Mouse (Mus musculus) neural tube, embryonic 12.5 days (tissue): ENCODE results near the gene Pou4f1. TPM values are rescaled to one million over a fixed set of nuclear protein-coding genes. Genes with fewer than 3 reads are reported as not detected.

Source experiments
- ATAC-seq: fragments of 200-750 bp; cut with Nextera tagmentation; 2 replicates; pipeline ENCODE4 v1.8.0; 2017; ENCODE audit warnings: low read depth, mild to moderate bottlenecking, moderate TSS enrichment, moderate library complexity; ENCODE audit not compliant: low FRiP score
- H3K27ac ChIP-seq: fragments of 300-500 bp; sonication (generic); 2 replicates; pipeline ENCODE4 v1.5.1; 2016
- H3K27me3 ChIP-seq: fragments of 300-500 bp; sonication (generic); replicated peaks from 2 replicates; pipeline ENCODE4 v1.6.1; 2016; ENCODE audit warnings: mild to moderate bottlenecking
- H3K36me3 ChIP-seq: fragments of 300-500 bp; sonication (generic); 2 replicates; pipeline ENCODE4 v1.6.1; 2016; ENCODE audit warnings: mild to moderate bottlenecking
- H3K4me1 ChIP-seq: fragments of 300-500 bp; sonication (generic); 2 replicates; pipeline ENCODE4 v1.6.1; 2016
- H3K4me2 ChIP-seq: fragments of 300-500 bp; sonication (generic); replicated peaks from 2 replicates; pipeline ENCODE4 v1.6.1; 2016; ENCODE audit warnings: mild to moderate bottlenecking
- H3K4me3 ChIP-seq: fragments of 300-500 bp; sonication (generic); 2 replicates; pipeline ENCODE4 v1.5.1; 2016
- H3K9ac ChIP-seq: fragments of 300-500 bp; sonication (generic); 2 replicates; pipeline ENCODE4 v1.6.1; 2016; ENCODE audit warnings: mild to moderate bottlenecking
- H3K9me3 ChIP-seq: fragments of 300-500 bp; sonication (generic); 2 replicates; pipeline ENCODE4 v1.6.1; 2016; ENCODE audit warnings: mild to moderate bottlenecking
- WGBS: fragments of 180-500 bp; shearing (Covaris S2); methylation state at CpG from one replicate; pipeline ENCODE4 v1.1.7; 2016; 5-methylcytosine and 5-hydroxymethylcytosine counted together
- polyA plus RNA-seq: library from polyadenylated mRNA; unstranded; fragments of >200 nt; fragmentation: Nextera tagmentation; extraction: Ambion mirVana; gene quantifications from 2 replicates; pipeline ENCODE4 v1.2.1, GENCODE M21; 2016

Gene Pou4f1
- polyA plus RNA-seq, 1 experiment from 2014 or later: 145 TPM

DNA sequence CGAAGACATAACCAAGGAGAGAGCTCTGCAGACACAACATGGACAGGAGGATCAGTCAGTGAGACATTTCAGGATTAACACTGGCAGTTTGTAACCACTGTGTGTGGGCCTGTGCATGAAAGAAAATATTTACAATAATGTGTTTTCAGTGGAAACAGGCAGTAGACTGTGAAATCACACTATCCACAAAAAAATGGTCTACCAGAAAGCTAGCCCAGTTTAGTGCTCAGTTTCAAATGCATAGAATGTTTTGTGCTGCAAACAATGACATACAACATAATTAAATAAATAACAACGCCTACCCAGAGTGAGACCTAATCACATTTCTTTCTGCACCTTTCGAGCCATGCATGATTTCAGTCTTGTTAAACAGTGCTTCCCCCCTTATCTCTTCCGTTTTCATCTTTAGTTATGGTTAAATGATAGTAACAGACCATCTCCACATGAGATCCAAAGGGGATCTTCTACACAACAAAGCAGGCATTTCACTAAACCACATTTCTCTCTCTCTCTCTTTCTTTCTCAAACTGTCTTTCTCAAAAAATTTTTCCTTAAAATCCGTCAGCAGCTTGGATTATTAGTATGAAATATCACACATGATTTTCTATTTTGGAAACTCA, 4.1 kb downstream of the Pou4f1 start:
- WGBS: 7% methylated on average over 5 of the region's 5 CpGs
- Histone ChIP-seq H3K4me2 (peak overlapping the region; percentile 43), H3K4me3 (no peak overlapping the region), H3K27ac (no peak overlapping the region), H3K27me3 (peaks cover 60% of the 10 kb centered on the region), H3K4me1 (peaks cover 24% of the 10 kb centered on the region), H3K9ac (peak overlapping the region; percentile 36; the same call in 1 of the 2 replicates), H3K9me3 (no peaks in the 10 kb centered on the region), H3K36me3 (no peaks in the 10 kb centered on the region)
- ATAC-seq: no peak

GRCm38 (mm10) chr14:104461286-104462240, 6.2 kb downstream of the Pou4f1 start:
- peak overlapping the region; percentile 62 for H3K4me2 ChIP-seq
- no peak overlapping the region for H3K27ac ChIP-seq
- H3K36me3 ChIP-seq: no peaks in the 10 kb centered on the region
- peaks cover 52% of the 10 kb centered on the region for H3K27me3 ChIP-seq
- no peak for ATAC-seq
- no peak overlapping the region for H3K9ac ChIP-seq
- no peak overlapping the region for H3K4me3 ChIP-seq
- 2% methylated on average over 10 of the region's 10 CpGs for WGBS
- peaks cover 17% of the 10 kb centered on the region for H3K4me1 ChIP-seq
- no peaks in the 10 kb centered on the region for H3K9me3 ChIP-seq

DNA sequence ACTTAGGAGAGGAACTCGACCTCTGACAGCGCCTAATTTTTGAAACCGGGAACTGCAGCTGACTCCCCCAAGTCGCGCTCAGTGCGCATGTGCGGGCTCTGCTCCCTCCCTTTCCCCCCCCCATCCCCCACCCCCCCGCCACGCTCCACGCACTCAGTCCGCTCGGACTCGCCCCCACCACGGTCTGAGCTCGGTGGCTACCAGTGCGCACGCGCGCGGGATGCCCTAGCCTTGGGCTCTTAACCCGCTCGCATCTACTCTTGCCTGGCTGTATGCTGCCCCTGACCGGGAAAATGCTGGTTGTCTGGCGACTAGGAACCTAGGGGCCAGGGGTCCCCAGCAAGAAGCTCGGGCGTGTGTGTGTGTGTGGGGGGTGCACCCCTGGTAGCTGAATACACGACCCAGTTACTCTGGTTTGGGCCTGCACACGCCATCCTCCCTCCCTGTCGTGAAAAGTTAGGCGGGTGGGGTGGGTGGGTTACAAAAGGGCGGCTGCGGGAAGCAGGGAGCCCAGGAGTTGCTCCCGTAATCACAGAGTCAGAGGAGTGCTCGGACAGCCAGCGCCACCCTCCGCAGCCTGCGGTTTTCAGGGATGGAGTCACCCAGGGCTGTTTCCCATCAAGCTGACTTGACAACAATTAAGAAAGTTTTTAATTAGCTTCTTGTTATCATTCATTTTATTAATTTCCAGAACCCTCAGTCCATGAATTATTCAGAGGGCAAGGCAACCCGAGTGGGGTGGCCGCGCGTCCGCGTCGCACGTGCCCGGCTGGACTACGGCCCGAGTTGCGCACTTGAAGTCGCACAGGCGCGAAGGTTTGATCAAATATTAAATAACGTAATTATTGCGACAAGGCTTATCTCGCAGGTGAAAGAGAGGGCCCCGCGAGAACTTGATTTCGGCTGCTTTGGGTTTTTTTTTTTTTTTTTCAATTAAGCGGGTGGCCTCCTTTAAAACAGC, 7.2 kb downstream of the Pou4f1 start:
- WGBS: under 1% methylated on average over 59 of the region's 59 CpGs
- H3K4me2 ChIP-seq: peak overlapping the region; percentile 62
- H3K27ac ChIP-seq: peak overlapping the region; percentile 32; the same call in 1 of the 2 replicates
- H3K9ac ChIP-seq: no peak overlapping the region
- peaks cover 48% of the 10 kb centered on the region for H3K27me3 ChIP-seq
- no peaks in the 10 kb centered on the region for H3K9me3 ChIP-seq
- no peaks in the 10 kb centered on the region for H3K36me3 ChIP-seq
- peaks cover 13% of the 10 kb centered on the region for H3K4me1 ChIP-seq
- peak; percentile 92 for ATAC-seq
- peak overlapping the region; percentile 28 for H3K4me3 ChIP-seq

DNA sequence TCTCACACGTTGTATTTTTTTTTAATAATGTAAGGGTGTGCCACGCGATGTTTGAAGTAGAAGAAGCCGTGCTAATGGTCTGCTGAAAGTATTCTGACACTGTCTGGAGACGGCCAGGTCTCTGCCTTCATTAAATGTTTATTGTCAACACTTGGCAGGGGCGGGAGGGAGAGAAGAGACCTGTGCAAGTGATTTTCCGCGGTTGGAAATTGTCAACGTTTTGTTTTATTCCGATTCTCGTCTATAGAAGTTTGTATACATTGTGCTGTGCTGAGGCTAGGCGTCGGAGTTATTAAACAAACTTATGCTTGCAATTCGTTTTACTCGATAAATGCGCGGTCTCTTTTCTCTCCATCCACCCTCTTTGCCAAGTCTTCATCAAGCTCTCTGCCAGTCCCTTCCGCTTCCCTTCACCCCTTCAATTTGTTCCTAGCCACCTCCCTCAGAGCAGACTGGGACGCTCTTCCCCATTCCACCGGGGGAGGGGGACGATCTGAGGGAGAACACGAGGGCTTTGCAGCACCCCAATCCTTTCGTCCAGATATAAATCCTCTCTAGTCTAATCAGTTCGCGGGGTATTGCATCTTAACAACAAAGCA, 8.2 kb downstream of the Pou4f1 start:
- no peak for ATAC-seq
- Histone ChIP-seq H3K4me2 (peak overlapping the region; percentile 62), H3K36me3 (no peaks in the 10 kb centered on the region), H3K4me1 (peaks cover 11% of the 10 kb centered on the region), H3K27ac (peak overlapping the region; percentile 42; the same call in 1 of the 2 replicates), H3K27me3 (peaks cover 38% of the 10 kb centered on the region), H3K9ac (no peak overlapping the region), H3K4me3 (peak overlapping the region; percentile 13; the same call in 1 of the 2 replicates), H3K9me3 (no peaks in the 10 kb centered on the region)
- under 1% methylated on average over 25 of the region's 25 CpGs for WGBS

- Histone ChIP-seq H3K4me1 (peaks cover 11% of the 10 kb centered on the region), H3K9ac (no peak overlapping the region), H3K9me3 (no peaks in the 10 kb centered on the region), H3K27ac (no peak overlapping the region), H3K27me3 (peaks cover 34% of the 10 kb centered on the region), H3K4me2 (peak overlapping the region; percentile 62), H3K4me3 (no peak overlapping the region), H3K36me3 (no peaks in the 10 kb centered on the region)
- ATAC-seq: no peak
- WGBS: under 1% methylated on average over 19 of the region's 19 CpGs
Measured at GRCm38 (mm10) chr14:104458728-104459512, 8.9 kb downstream of the Pou4f1 start.

GRCm38 (mm10) chr14:104457966-104458710, 9.7 kb downstream of the Pou4f1 start:
- Histone ChIP-seq H3K4me3 (no peak overlapping the region), H3K36me3 (no peaks in the 10 kb centered on the region), H3K27me3 (peaks cover 27% of the 10 kb centered on the region), H3K9ac (peak overlapping the region; percentile 33; the same call in 1 of the 2 replicates), H3K4me1 (peaks cover 11% of the 10 kb centered on the region), H3K27ac (no peak overlapping the region; the same call in 1 of the 2 replicates), H3K4me2 (peak overlapping the region; percentile 62), H3K9me3 (no peaks in the 10 kb centered on the region)
- under 1% methylated on average over 20 of the region's 20 CpGs for WGBS
- no peak for ATAC-seq

GRCm38 (mm10) chr14:104456976-104457375, 10.8 kb downstream of the Pou4f1 start:
- H3K27ac ChIP-seq: no peak overlapping the region
- H3K4me1 ChIP-seq: peaks cover 11% of the 10 kb centered on the region
- H3K4me3 ChIP-seq: no peak overlapping the region
- no peaks in the 10 kb centered on the region for H3K36me3 ChIP-seq
- peak; percentile 35; the same call in 1 of the 2 replicates for ATAC-seq
- no peak overlapping the region for H3K9ac ChIP-seq
- peaks cover 25% of the 10 kb centered on the region for H3K27me3 ChIP-seq
- WGBS: 2% methylated on average over 5 of the region's 5 CpGs
- H3K9me3 ChIP-seq: no peaks in the 10 kb centered on the region
- H3K4me2 ChIP-seq: no peak overlapping the region; the same call in 1 of the 2 replicates

DNA sequence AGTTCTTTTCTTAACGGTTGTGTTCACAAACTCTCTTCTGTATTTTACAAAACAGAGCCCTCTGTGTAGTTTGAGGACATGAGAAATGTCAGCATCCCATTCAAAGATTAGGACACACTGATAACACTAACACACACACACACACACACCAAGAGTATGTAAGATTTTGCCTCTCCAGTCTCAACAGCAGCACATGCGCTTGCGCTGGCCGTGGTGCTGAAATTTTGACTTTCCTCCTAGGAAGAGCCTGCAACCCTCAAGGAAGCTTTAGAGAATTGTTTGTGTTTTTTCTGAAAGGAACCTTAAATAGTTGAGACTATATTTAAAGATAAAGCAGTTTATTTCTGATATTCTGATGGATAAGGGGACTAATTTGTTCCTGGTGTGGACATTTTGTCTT, 14.0 kb downstream of the Pou4f1 start:
- ATAC-seq: no peak
- no peaks in the 10 kb centered on the region for H3K4me1 ChIP-seq
- WGBS: 13% methylated on average over 4 of the region's 4 CpGs
- H3K36me3 ChIP-seq: no peaks in the 10 kb centered on the region
- no peak overlapping the region for H3K4me2 ChIP-seq
- H3K27me3 ChIP-seq: 0 out of 2 replicates have a peak, but pooled peaks cover 6% of the 10 kb centered on the region
- H3K9me3 ChIP-seq: no peaks in the 10 kb centered on the region
- no peak overlapping the region for H3K9ac ChIP-seq
- H3K27ac ChIP-seq: no peak overlapping the region
- no peak overlapping the region for H3K4me3 ChIP-seq

DNA sequence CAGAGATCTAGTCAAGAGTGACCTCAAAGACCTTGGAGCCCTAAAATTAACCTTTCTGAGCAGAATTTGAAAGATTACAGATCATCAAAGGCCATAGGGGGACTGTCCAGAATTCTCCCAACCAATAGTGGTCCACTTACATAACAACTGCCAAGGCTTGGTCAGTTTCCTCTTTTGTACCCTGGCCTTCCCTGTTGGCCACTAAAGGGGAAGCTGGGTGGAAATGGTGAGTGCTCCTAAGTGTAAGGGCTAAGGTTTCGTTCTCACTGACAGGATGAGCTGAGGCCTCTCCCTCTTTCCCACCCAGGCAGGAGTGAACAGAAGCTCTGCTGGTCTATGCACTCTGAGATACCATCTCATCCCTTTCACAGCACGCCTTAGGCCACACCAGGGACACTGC, 33.5 kb downstream of the Pou4f1 start:
- 84% methylated on average over 2 of the region's 2 CpGs for WGBS
- no peak overlapping the region for H3K4me2 ChIP-seq
- no peak for ATAC-seq

DNA sequence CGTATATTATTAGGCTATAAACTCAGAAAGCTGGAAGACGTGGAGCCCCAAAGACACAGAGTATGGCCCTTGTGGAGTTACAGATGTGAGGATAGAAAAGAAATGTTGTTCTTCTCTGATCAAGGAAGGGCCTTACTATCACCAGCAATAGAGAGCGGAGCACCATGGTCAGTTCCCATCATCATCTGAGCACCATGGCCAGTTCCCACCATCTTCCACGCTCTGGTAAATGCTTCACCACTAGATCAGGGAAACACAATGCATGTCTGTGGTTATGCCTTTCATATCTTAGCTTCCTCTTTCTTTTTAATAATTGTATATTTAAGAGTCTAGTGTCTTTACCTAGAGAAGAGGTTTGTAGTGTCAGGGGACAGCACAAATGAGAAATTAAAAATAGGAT, 37.0 kb downstream of the Pou4f1 start:
- no peak overlapping the region for H3K4me2 ChIP-seq
- H3K27me3 ChIP-seq: no peaks in the 10 kb centered on the region
- no peaks in the 10 kb centered on the region for H3K9me3 ChIP-seq
- 83% methylated on average over 4 of the region's 4 CpGs for WGBS
- no peak overlapping the region for H3K4me3 ChIP-seq
- ATAC-seq: no peak
- no peaks in the 10 kb centered on the region for H3K4me1 ChIP-seq
- no peak overlapping the region for H3K27ac ChIP-seq
- no peak overlapping the region for H3K9ac ChIP-seq
- H3K36me3 ChIP-seq: no peaks in the 10 kb centered on the region

More for the DNA sequence above, 33.5 kb downstream of the Pou4f1 start:
- H3K9me3 ChIP-seq: no peaks in the 10 kb centered on the region
- H3K36me3 ChIP-seq: no peaks in the 10 kb centered on the region
- H3K27me3 ChIP-seq: no peaks in the 10 kb centered on the region
- H3K9ac ChIP-seq: no peak overlapping the region
- H3K4me1 ChIP-seq: no peaks in the 10 kb centered on the region
- no peak overlapping the region for H3K4me3 ChIP-seq
- no peak overlapping the region for H3K27ac ChIP-seq
